Mouse (Mus musculus): Measurements from ENCODE around the gene Nat8f6. TPM values are rescaled to one million over a fixed set of nuclear protein-coding genes. Genes with fewer than 3 reads are reported as not detected.
"Not testable (repeated sequence)": the region's sequence is repeated elsewhere in the genome, so short reads cannot be mapped to it uniquely, and the experiment has no call there.

Nat8f6 gene
- polyA plus RNA-seq, 1 experiment from 2014 or later, result not detected

GRCm38 (mm10) chr6:85843677-85844458, 23.1 kb upstream of the Nat8f6 start:
- not testable (repeated sequence) for H3K4me1 ChIP-seq (ENCODE audit: control insufficient read depth, insufficient read depth, low read length); DNase-seq (ENCODE audit: low spot score); H3K36me3 ChIP-seq (ENCODE audit: control insufficient read depth, insufficient read depth, low read length); H3K27ac ChIP-seq (replicated peaks; ENCODE audit: low read depth, low read length); H3K4me2 ChIP-seq (ENCODE audit: low read depth, severe bottlenecking); H3K9me3 ChIP-seq (ENCODE audit: control insufficient read depth, low read length); H3K4me3 ChIP-seq (ENCODE audit: low read depth, low read length); ATAC-seq (ENCODE audit: insufficient number of reproducible peaks, low FRiP score, low TSS enrichment, low read depth); H3K9ac ChIP-seq (ENCODE audit: low read length); H3K27me3 ChIP-seq (ENCODE audit: control insufficient read depth, insufficient read depth, low read length)
- 79% methylated on average over 25 of the region's 25 CpGs for WGBS

DNA sequence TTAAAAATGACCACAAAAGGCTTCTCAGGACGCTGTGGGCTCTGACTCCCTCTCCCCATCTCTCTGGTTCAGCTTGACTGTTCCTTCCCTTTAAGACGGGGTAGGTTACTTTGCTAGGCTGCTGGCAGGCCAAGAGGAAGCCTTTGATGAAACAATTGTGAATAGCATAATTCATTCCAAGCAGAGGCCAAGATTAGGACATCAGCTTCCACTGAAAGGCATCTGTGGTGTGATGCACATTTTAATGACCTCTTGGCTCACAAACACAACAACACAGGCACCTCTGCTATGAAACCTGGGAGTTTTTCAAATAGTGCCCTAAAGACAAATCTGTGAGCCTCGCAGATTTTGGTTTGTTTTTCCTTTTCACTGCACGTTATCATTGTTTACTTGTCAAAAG, 19.2 kb upstream of the Nat8f6 start:
- WGBS, result 62% methylated on average over 4 of the region's 4 CpGs
- H3K27me3 ChIP-seq (ENCODE audit: control insufficient read depth, insufficient read depth, low read length), result no peaks in the 10 kb centered on the region
- H3K4me3 ChIP-seq (ENCODE audit: low read depth, low read length), result no peak overlapping the region
- H3K4me2 ChIP-seq (ENCODE audit: low read depth, severe bottlenecking), result no peak overlapping the region
- no peak for ATAC-seq (ENCODE audit: insufficient number of reproducible peaks, low FRiP score, low TSS enrichment, low read depth)
- H3K27ac ChIP-seq (replicated peaks; ENCODE audit: low read depth, low read length), result no peak overlapping the region
- no peak overlapping the region for H3K9ac ChIP-seq (ENCODE audit: low read length)
- H3K36me3 ChIP-seq (ENCODE audit: control insufficient read depth, insufficient read depth, low read length), result no peaks in the 10 kb centered on the region
- DNase-seq (ENCODE audit: low spot score), result no peak
- no peaks in the 10 kb centered on the region for H3K9me3 ChIP-seq (ENCODE audit: control insufficient read depth, low read length)
- H3K4me1 ChIP-seq (ENCODE audit: control insufficient read depth, insufficient read depth, low read length), result no peaks in the 10 kb centered on the region

GRCm38 (mm10) chr6:85838674-85839073, 17.9 kb upstream of the Nat8f6 start:
- H3K27ac ChIP-seq (replicated peaks; ENCODE audit: low read depth, low read length), result no peak overlapping the region
- ATAC-seq (ENCODE audit: insufficient number of reproducible peaks, low FRiP score, low TSS enrichment, low read depth) (no peak), DNase-seq (ENCODE audit: low spot score) (no peak)
- H3K4me1 ChIP-seq (ENCODE audit: control insufficient read depth, insufficient read depth, low read length), result no peaks in the 10 kb centered on the region
- H3K4me2 ChIP-seq (ENCODE audit: low read depth, severe bottlenecking), result no peak overlapping the region
- no peaks in the 10 kb centered on the region for H3K27me3 ChIP-seq (ENCODE audit: control insufficient read depth, insufficient read depth, low read length)
- no peaks in the 10 kb centered on the region for H3K36me3 ChIP-seq (ENCODE audit: control insufficient read depth, insufficient read depth, low read length)
- H3K4me3 ChIP-seq (ENCODE audit: low read depth, low read length), result no peak overlapping the region
- H3K9ac ChIP-seq (ENCODE audit: low read length), result no peak overlapping the region
- no peaks in the 10 kb centered on the region for H3K9me3 ChIP-seq (ENCODE audit: control insufficient read depth, low read length)
- WGBS, result 80% methylated on average over 8 of the region's 8 CpGs

DNA sequence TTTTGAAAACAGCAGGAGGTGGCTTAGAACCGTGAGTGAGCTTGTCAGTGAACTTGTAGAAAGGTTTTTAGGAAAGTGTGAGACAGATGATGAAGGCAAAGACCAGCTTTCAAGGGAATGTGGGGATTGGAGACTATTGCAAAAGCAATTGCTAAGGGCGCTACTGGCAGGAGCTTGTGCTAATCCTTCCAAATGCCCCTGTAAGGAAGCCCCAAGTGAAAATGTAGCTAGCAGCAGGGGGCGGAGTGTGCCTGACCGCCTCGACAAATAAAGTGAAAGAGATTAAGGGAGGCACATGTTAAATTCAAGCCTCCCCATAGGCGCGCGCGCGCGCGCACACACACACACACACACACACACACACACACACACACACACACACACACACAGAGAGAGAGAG, 16.6 kb upstream of the Nat8f6 start:
- not testable (repeated sequence) for H3K27me3 ChIP-seq (ENCODE audit: control insufficient read depth, insufficient read depth, low read length); H3K36me3 ChIP-seq (ENCODE audit: control insufficient read depth, insufficient read depth, low read length); H3K4me3 ChIP-seq (ENCODE audit: low read depth, low read length); H3K4me2 ChIP-seq (ENCODE audit: low read depth, severe bottlenecking); H3K9ac ChIP-seq (ENCODE audit: low read length); H3K9me3 ChIP-seq (ENCODE audit: control insufficient read depth, low read length); H3K27ac ChIP-seq (replicated peaks; ENCODE audit: low read depth, low read length); ATAC-seq (ENCODE audit: insufficient number of reproducible peaks, low FRiP score, low TSS enrichment, low read depth); H3K4me1 ChIP-seq (ENCODE audit: control insufficient read depth, insufficient read depth, low read length)
- 9% methylated on average over 12 of the region's 12 CpGs for WGBS
- DNase-seq (ENCODE audit: low spot score), result peak; percentile 57

GRCm38 (mm10) chr6:85836827-85837226, 16.1 kb upstream of the Nat8f6 start:
- not testable (repeated sequence) for H3K9ac ChIP-seq (ENCODE audit: low read length); H3K27me3 ChIP-seq (ENCODE audit: control insufficient read depth, insufficient read depth, low read length); H3K4me2 ChIP-seq (ENCODE audit: low read depth, severe bottlenecking); H3K27ac ChIP-seq (replicated peaks; ENCODE audit: low read depth, low read length); H3K36me3 ChIP-seq (ENCODE audit: control insufficient read depth, insufficient read depth, low read length); H3K9me3 ChIP-seq (ENCODE audit: control insufficient read depth, low read length); H3K4me1 ChIP-seq (ENCODE audit: control insufficient read depth, insufficient read depth, low read length); ATAC-seq (ENCODE audit: insufficient number of reproducible peaks, low FRiP score, low TSS enrichment, low read depth); H3K4me3 ChIP-seq (ENCODE audit: low read depth, low read length)
- WGBS, result 24% methylated on average over 8 of the region's 9 CpGs
- DNase-seq (ENCODE audit: low spot score), result peak; percentile 46

DNA sequence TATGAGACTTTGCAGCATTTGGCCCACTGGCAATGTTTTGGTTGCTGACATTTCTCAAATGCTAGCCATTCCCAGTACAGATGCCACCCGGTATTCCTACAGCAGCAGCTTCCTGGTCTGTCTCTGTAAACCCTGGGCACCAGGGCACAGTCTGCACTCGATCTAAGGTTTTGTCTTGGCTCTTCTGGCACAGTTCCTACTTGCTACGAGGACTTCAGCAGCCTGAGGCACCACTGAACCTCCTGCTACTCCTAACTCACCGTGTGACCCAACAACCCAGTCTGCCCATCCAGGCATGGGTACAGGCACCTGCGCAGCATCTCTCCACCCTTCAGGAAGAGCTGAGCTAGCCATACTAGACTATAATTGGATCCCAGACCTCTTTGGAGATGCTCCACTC, 15.3 kb upstream of the Nat8f6 start:
- H3K36me3 ChIP-seq (ENCODE audit: control insufficient read depth, insufficient read depth, low read length); H3K4me2 ChIP-seq (ENCODE audit: low read depth, severe bottlenecking); H3K27me3 ChIP-seq (ENCODE audit: control insufficient read depth, insufficient read depth, low read length); DNase-seq (ENCODE audit: low spot score); H3K27ac ChIP-seq (replicated peaks; ENCODE audit: low read depth, low read length); H3K4me1 ChIP-seq (ENCODE audit: control insufficient read depth, insufficient read depth, low read length); H3K9me3 ChIP-seq (ENCODE audit: control insufficient read depth, low read length); ATAC-seq (ENCODE audit: insufficient number of reproducible peaks, low FRiP score, low TSS enrichment, low read depth); H3K9ac ChIP-seq (ENCODE audit: low read length); H3K4me3 ChIP-seq (ENCODE audit: low read depth, low read length): not testable (repeated sequence)
- 88% methylated on average over 5 of the region's 5 CpGs for WGBS

- not testable (repeated sequence) for H3K4me2 ChIP-seq (ENCODE audit: low read depth, severe bottlenecking); H3K27ac ChIP-seq (replicated peaks; ENCODE audit: low read depth, low read length); H3K9me3 ChIP-seq (ENCODE audit: control insufficient read depth, low read length); H3K27me3 ChIP-seq (ENCODE audit: control insufficient read depth, insufficient read depth, low read length); H3K36me3 ChIP-seq (ENCODE audit: control insufficient read depth, insufficient read depth, low read length); H3K4me1 ChIP-seq (ENCODE audit: control insufficient read depth, insufficient read depth, low read length); H3K4me3 ChIP-seq (ENCODE audit: low read depth, low read length); H3K9ac ChIP-seq (ENCODE audit: low read length); DNase-seq (ENCODE audit: low spot score); ATAC-seq (ENCODE audit: insufficient number of reproducible peaks, low FRiP score, low TSS enrichment, low read depth)
- 63% methylated on average over 1 of the region's 2 CpGs for WGBS
These were observed 14.3 kb upstream of the Nat8f6 start for GRCm38 (mm10) chr6:85835104-85835503.

- H3K4me2 ChIP-seq (ENCODE audit: low read depth, severe bottlenecking); H3K9me3 ChIP-seq (ENCODE audit: control insufficient read depth, low read length); H3K9ac ChIP-seq (ENCODE audit: low read length); H3K27ac ChIP-seq (replicated peaks; ENCODE audit: low read depth, low read length); DNase-seq (ENCODE audit: low spot score); H3K36me3 ChIP-seq (ENCODE audit: control insufficient read depth, insufficient read depth, low read length); ATAC-seq (ENCODE audit: insufficient number of reproducible peaks, low FRiP score, low TSS enrichment, low read depth); H3K4me3 ChIP-seq (ENCODE audit: low read depth, low read length); H3K4me1 ChIP-seq (ENCODE audit: control insufficient read depth, insufficient read depth, low read length); H3K27me3 ChIP-seq (ENCODE audit: control insufficient read depth, insufficient read depth, low read length): not testable (repeated sequence)
These were observed 13.8 kb upstream of the Nat8f6 start for GRCm38 (mm10) chr6:85834504-85835100.

Measured in limb, embryonic 11.5 days (tissue).